Comparison of ENCODE assay signal across 20 mouse cellular contexts in the genomic region with DNA sequence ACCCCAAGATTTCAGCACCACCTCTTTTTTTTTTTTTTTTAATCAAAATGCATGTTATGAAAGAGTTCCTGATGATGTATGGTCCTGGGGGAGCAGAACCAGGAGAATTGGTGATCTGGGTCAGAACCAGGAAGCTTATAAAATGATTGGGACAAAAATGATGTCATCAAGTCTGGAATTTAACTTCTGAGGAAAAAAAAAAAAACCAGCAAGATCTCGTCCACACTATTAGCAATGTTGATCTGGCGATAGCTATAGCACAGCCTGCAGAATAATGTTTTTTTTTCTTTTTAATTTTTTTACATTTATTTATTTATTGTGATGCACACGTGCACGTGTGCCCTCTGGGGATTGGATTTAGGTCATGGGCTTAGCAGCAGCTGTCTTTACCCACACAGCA. TPM values are rescaled to one million over a fixed set of nuclear protein-coding genes. Genes with fewer than 3 reads are reported as not detected.
DNase-seq lines count a peak whose midpoint lies in the region; TF ChIP-seq lines count a peak whose summit lies in the region.
"Had no signal": no experiment of that assay in that cellular context is flagged by ENCODE, and none has a peak within 500 bp of the region (broad histone marks: within the 10 kb centered on the region; RNA-seq: fewer than 3 reads in every experiment).

No protein-coding gene starts in this region.

- intact Hi-C loops in gastrocnemius, adult 2 months (cut with DNase I), result no loop called here

- H3K4me1 ChIP-seq in ES-E14 (ENCODE audit: control insufficient read depth in 2 of 2, insufficient read depth in 2 of 2, low read length in 2 of 2, poor library complexity in 1 of 2), result no peaks in the 10 kb centered on the region

- H3K9ac ChIP-seq in ES-E14 (ENCODE audit: insufficient read depth, low read depth, low read length, poor library complexity, severe bottlenecking), result no peak overlapping the region

- H3K9me3 ChIP-seq in ES-E14 (ENCODE audit: control insufficient read depth, insufficient read depth, low read depth, low read length), result 0 out of 2 replicates have a peak, but pooled peaks cover 5% of the 10 kb centered on the region

- TF ChIP-seq CTCF in gastrocnemius, adult 2 months (IDR thresholded peaks at IDR 0.05), result no peak

- no peaks in the 10 kb centered on the region for H3K36me3 ChIP-seq in ES-E14 (ENCODE audit: control insufficient read depth, insufficient read depth, low read length, poor library complexity, severe bottlenecking)
- H3K36me3 ChIP-seq: G1E had no signal

- peak overlapping the region; percentile 8; the same call in 1 of the 2 replicates for H3K4me3 ChIP-seq in gastrocnemius, adult 2 months
- H3K4me3 ChIP-seq in ES-E14 (ENCODE audit: insufficient read depth in 1 of 2, low read depth in 1 of 2, low read length in 2 of 2, poor library complexity in 1 of 2, severe bottlenecking in 1 of 2), result no peak overlapping the region

- H3K27ac ChIP-seq in gastrocnemius, adult 2 months, result no peak overlapping the region
- H3K27ac ChIP-seq in ES-E14 (ENCODE audit: insufficient read depth, low read depth, low read length, poor library complexity, severe bottlenecking), result no peak overlapping the region

- no peak for DNase-seq in gastrocnemius, adult 2 months
- no peak for DNase-seq in gastrocnemius, postnatal 25 days
- peak; percentile 63 for DNase-seq in retina, postnatal 1 day
- DNase-seq in retina, embryonic 14.5 days (ENCODE audit: low spot score), result no peak
- no peak for DNase-seq in ES-E14 (ENCODE audit: low read depth, low spot score)
- DNase-seq in adrenal gland, adult 8-10 months, result no peak
- DNase-seq: adrenal gland, adult 2 months; adrenal gland, postnatal 10 days; adrenal gland, postnatal 14 days; adrenal gland, postnatal 25 days; adrenal gland, postnatal 36 days; B cell, adult 2 months; cerebellum, adult 11 months; cerebellum, adult 11-12 months; cerebellum, adult 18-20 months; cerebellum, adult 2 months; cerebellum, adult 8-10 months had no signal

- in situ Hi-C loops in ES-E14 (cut with MboI; ENCODE audit: low sequenced_read_pairs in 2 of 2, unreplicated experiment in 2 of 2), result no loop called here

TF ChIP-seq in ES-E14, 5 proteins besides CTCF, POLR2A, EP300 and RAD21:
- TF ChIP-seq HCFC1 (IDR thresholded peaks at IDR 0.05; ENCODE audit: borderline replicate concordance, insufficient read depth, low read length), result no peak
- peak; percentile 98 for TF ChIP-seq ZNF384 (IDR thresholded peaks at IDR 0.05; ENCODE audit: low read depth, low read length)
- no peak for TF ChIP-seq MAFK (IDR thresholded peaks at IDR 0.05; ENCODE audit: insufficient read depth, low read depth, low read length)
- TF ChIP-seq CHD2 (IDR thresholded peaks at IDR 0.05; ENCODE audit: low read depth, low read length), result no peak
- TF ChIP-seq ZC3H11A (IDR thresholded peaks at IDR 0.05; ENCODE audit: borderline replicate concordance, low read depth, low read length), result no peak
TF ChIP-seq in ES-E14: peak in this region for 1.

RNA-seq across cellular contexts. Expression of a gene that starts 27.6 kb away (rescaled TPM):
- 1 to 10 TPM in 1 of 2 experiments, under 1 TPM in 1; 0.94 to 2.3 TPM for total RNA-seq in gastrocnemius, adult 2 months (2021)
- total RNA-seq in gastrocnemius, postnatal 25 days (2021), result 1 to 10 TPM; 2.9 to 4.1 TPM
- total RNA-seq in ES-E14 (2012; rRNA removed), result 1.6 and 1.7 TPM in 2 replicates
- under 1 TPM; 0.74 to 0.98 (median 0.85) TPM for total RNA-seq in adrenal gland, adult 8-10 months (2022)
- total RNA-seq: CH12.LX, G1E, MEL had no signal
